Mouse (Mus musculus) midbrain, embryonic 13.5 days (tissue): ENCODE measurements around the gene Gimap8. TPM values are rescaled to one million over a fixed set of nuclear protein-coding genes. Genes with fewer than 3 reads are reported as not detected.

Experiments
- ATAC-seq: fragments of 200-750 bp; cut with Nextera tagmentation; 2 replicates; pipeline ENCODE4 v1.8.0; 2017; ENCODE audit warnings: mild to moderate bottlenecking, moderate TSS enrichment, moderate library complexity
- H3K27ac ChIP-seq: fragments of 300-500 bp; sonication (generic); 2 replicates; pipeline ENCODE4 v1.5.1; 2015; ENCODE audit warnings: inconsistent platforms, mild to moderate bottlenecking, moderate library complexity
- H3K27me3 ChIP-seq: fragments of 300-500 bp; sonication (generic); 2 replicates; pipeline ENCODE4 v1.6.1; 2015; ENCODE audit warnings: mild to moderate bottlenecking, inconsistent platforms
- H3K36me3 ChIP-seq: fragments of 300-500 bp; sonication (generic); 2 replicates; pipeline ENCODE4 v1.6.1; 2015; ENCODE audit warnings: mild to moderate bottlenecking, inconsistent platforms
- H3K4me1 ChIP-seq: fragments of 300-500 bp; sonication (generic); replicated peaks from 2 replicates; pipeline ENCODE4 v1.6.1; 2015; ENCODE audit warnings: inconsistent platforms
- H3K4me2 ChIP-seq: fragments of 300-500 bp; sonication (generic); replicated peaks from 2 replicates; pipeline ENCODE4 v1.6.1; 2015; ENCODE audit warnings: moderate library complexity, mild to moderate bottlenecking, inconsistent platforms
- H3K4me3 ChIP-seq: fragments of 300-500 bp; sonication (generic); replicated peaks from 2 replicates; pipeline ENCODE4 v1.5.1; 2015; ENCODE audit warnings: mild to moderate bottlenecking, inconsistent platforms
- H3K9ac ChIP-seq: fragments of 300-500 bp; sonication (generic); replicated peaks from 2 replicates; pipeline ENCODE4 v1.6.1; 2015; ENCODE audit warnings: mild to moderate bottlenecking, inconsistent platforms
- H3K9me3 ChIP-seq: fragments of 300-500 bp; sonication (generic); 2 replicates; pipeline ENCODE4 v1.6.1; 2016; ENCODE audit warnings: mild to moderate bottlenecking, inconsistent platforms
- WGBS: fragments of 180-500 bp; shearing (Covaris S2); methylation state at CpG from one replicate; pipeline ENCODE4 v1.1.7; 2015; 5-methylcytosine and 5-hydroxymethylcytosine counted together
- polyA plus RNA-seq: library from polyadenylated mRNA; unstranded; fragments of >200 nt; fragmentation: Nextera tagmentation; extraction: Ambion mirVana; gene quantifications from 2 replicates; pipeline ENCODE4 v1.2.1, GENCODE M21; 2015

Gene Gimap8
- polyA plus RNA-seq, 1 experiment from 2014 or later, result 0.46 TPM

DNA sequence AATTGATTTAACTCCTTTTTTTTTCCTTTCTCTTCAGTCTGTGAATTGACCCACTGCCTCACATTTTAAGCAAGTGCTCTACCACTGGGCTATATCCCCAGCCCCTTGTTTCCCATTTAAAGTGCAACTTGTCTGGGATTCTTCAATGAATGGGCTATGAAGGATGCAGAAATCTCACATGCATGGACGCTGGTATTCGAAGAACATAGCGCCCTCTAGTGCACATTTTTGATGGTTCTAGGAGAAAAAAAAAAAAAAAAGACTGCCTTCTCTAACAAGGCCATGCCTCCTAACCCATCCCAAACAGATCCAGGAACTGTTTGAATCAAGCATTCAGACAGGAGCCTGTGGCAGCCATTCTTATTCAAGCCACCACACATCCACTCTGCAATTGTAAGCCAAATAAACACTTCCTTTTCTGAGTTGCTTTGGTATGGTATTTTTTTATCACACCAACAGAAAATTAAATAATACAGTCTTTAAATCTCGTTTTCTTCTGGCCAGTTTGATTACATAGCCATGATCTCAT lies 4.2 kb upstream of the Gimap8 start:
- no peak overlapping the region for H3K27ac ChIP-seq

DNA sequence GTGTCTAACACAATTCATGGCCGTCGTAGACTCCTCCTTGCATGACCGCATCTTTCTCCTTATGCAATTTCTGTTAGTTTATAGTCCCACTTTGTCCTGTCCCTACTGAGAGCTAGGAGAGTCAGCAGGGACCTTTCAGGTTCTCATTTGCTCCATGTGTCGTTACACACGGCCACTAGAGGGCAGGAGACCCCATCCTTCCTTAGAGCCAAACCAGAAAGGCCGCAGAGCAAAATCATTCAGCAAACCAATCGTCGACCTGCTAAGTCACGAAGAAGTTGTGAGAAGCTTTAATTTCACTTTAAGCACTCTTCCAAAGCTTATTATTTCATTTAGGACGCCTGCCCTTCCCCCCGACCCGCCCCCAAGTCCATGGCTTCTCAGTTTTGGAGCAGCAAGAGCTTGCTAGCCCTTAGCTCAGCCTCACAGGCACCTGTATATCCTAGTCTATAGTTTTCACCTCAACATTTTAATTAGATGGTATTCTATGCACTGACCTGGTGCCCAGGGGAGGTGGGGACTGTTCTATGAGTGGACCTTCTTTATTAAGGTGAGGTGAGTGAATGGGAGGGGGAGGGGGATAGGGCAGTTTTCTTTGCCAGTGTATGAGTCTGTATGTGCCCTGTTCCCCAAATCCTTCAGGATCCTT lies 1.2 kb upstream of the Gimap8 start:
- H3K27ac ChIP-seq, result no peak overlapping the region
- H3K36me3 ChIP-seq, result no peaks in the 10 kb centered on the region
- H3K4me2 ChIP-seq, result no peak overlapping the region
- no peaks in the 10 kb centered on the region for H3K9me3 ChIP-seq
- WGBS, result 13% methylated on average over 12 of the region's 12 CpGs
- H3K9ac ChIP-seq, result no peak overlapping the region
- no peaks in the 10 kb centered on the region for H3K4me1 ChIP-seq
- no peak overlapping the region for H3K4me3 ChIP-seq
- no peaks in the 10 kb centered on the region for H3K27me3 ChIP-seq
- ATAC-seq, result peak; percentile 20; the same call in 1 of the 2 replicates

More for the DNA sequence above, 4.2 kb upstream of the Gimap8 start:
- Histone ChIP-seq H3K4me3 (no peak overlapping the region), H3K36me3 (no peaks in the 10 kb centered on the region), H3K27me3 (no peaks in the 10 kb centered on the region), H3K9me3 (no peaks in the 10 kb centered on the region), H3K4me2 (no peak overlapping the region), H3K9ac (no peak overlapping the region), H3K4me1 (no peaks in the 10 kb centered on the region)
- 22% methylated on average over 4 of the region's 4 CpGs for WGBS
- ATAC-seq, result peak; percentile 60; the same call in 1 of the 2 replicates

DNA sequence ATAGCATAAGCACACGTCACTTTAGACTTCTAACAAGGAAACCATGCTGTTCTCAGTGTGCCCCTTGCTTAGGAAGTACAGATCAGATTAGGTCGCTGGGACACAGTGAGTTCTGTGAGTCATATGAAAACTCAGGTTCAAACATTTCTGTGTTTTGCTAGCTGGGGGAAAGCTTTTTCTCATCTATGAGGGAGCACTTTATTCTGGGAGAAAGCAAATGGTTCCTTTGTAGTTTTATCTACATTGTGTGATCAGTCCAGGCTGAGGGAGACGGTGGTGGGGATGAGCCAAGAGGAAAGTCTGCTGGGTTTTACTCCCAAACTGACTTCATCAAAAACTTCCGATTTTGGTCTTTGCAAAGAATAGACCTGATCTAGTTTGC lies 734 bp upstream of the Gimap8 start:
- Histone ChIP-seq H3K27me3 (no peaks in the 10 kb centered on the region), H3K4me3 (no peak overlapping the region), H3K4me1 (no peaks in the 10 kb centered on the region), H3K27ac (no peak overlapping the region), H3K9ac (no peak overlapping the region), H3K9me3 (no peaks in the 10 kb centered on the region), H3K4me2 (no peak overlapping the region), H3K36me3 (no peaks in the 10 kb centered on the region)
- no peak for ATAC-seq
- WGBS, result 85% methylated on average over 4 of the region's 4 CpGs

DNA sequence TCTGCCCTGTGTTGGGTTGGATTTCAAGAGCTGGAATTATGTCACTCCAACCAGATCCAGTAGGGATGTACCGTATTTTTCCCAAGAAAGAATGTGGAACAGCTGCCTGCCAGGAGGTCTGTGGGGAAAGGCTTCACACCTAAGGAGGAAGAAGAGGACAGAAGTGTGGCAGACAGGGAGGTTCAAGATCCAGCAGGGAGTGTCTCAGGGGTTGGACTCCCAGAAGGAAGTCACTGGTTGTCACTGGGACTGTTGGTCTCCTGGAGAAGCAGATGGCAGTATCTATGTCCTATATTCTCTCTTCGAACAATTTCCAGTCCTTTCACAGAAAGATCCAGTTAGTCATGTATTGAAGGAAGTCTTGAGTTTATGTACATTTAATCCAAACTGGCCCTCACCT lies 577 bp downstream of the Gimap8 start:
- H3K4me2 ChIP-seq, result no peak overlapping the region
- H3K36me3 ChIP-seq, result no peaks in the 10 kb centered on the region
- no peaks in the 10 kb centered on the region for H3K9me3 ChIP-seq
- H3K4me1 ChIP-seq, result no peaks in the 10 kb centered on the region
- no peak for ATAC-seq
- H3K27ac ChIP-seq, result no peak overlapping the region
- no peaks in the 10 kb centered on the region for H3K27me3 ChIP-seq
- WGBS, result 85% methylated on average over 2 of the region's 2 CpGs
- H3K4me3 ChIP-seq, result no peak overlapping the region
- no peak overlapping the region for H3K9ac ChIP-seq

DNA sequence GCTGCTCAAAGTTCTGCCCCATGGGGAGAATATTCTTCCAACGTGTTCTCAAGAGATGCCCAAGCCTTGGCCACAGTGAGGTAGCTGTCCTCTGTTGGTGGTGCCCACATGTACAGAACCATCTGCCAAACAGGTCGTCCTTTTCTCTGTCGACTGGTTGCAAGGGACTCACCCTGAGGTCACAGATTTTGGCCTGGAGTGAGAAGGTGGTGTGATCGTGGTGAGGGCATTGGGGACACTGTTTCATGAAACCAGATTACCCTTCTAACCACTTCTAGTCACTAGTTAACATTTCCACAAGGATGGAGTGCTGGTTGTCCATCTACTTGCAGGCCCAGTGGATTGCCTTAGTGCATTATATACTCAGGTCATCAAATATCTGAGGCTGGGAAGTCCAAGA lies 1.7 kb downstream of the Gimap8 start:
- 89% methylated on average over 4 of the region's 4 CpGs for WGBS
- H3K9ac ChIP-seq, result no peak overlapping the region
- ATAC-seq, result no peak
- no peak overlapping the region for H3K4me2 ChIP-seq
- no peak overlapping the region for H3K27ac ChIP-seq
- H3K9me3 ChIP-seq, result no peaks in the 10 kb centered on the region
- H3K27me3 ChIP-seq, result no peaks in the 10 kb centered on the region
- no peak overlapping the region for H3K4me3 ChIP-seq
- no peaks in the 10 kb centered on the region for H3K4me1 ChIP-seq
- H3K36me3 ChIP-seq, result no peaks in the 10 kb centered on the region

DNA sequence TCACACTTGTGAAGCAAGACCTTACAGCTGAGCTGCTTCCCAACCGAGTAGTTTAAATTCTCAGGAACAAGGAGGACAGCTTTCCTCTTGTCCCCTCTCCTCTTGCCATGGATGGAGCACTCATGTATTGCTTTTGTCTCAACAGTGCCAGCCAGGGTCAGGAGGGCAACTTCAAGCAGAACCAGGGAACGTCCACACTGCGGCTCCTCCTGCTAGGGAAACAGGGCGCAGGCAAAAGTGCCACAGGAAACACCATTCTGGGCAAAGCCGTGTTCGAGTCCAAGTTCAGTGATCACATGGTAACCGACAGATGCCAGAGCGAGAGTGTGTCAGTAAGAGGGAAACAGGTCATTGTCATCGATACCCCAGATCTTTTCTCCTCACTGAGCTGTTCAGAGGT lies 3.0 kb downstream of the Gimap8 start:
- 90% methylated on average over 9 of the region's 9 CpGs for WGBS
- H3K4me2 ChIP-seq, result no peak overlapping the region
- H3K4me1 ChIP-seq, result no peaks in the 10 kb centered on the region
- no peak for ATAC-seq
- no peaks in the 10 kb centered on the region for H3K9me3 ChIP-seq
- H3K27ac ChIP-seq, result no peak overlapping the region
- no peak overlapping the region for H3K9ac ChIP-seq
- no peaks in the 10 kb centered on the region for H3K36me3 ChIP-seq
- no peaks in the 10 kb centered on the region for H3K27me3 ChIP-seq
- no peak overlapping the region for H3K4me3 ChIP-seq

DNA sequence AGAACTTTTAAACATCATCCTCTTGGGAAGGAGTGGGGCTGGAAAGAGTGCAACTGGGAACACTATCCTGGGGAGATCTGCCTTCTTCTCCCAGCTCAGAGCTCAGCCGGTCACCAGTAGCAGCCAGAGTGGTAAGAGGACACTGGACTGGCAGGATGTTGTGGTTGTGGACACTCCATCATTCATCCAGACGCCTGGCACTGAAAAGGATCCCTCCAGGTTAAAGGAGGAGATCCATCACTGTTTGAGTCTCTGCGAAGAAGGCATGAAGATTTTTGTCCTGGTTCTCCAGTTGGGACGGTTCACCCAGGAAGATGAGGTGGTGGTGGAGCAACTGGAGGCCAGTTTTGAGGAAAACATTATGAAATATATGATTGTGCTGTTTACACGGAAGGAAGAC lies 11.7 kb downstream of the Gimap8 start:
- no peak for ATAC-seq
- H3K27ac ChIP-seq, result no peak overlapping the region
- no peaks in the 10 kb centered on the region for H3K4me1 ChIP-seq
- no peak overlapping the region for H3K4me2 ChIP-seq
- H3K9me3 ChIP-seq, result no peaks in the 10 kb centered on the region
- no peaks in the 10 kb centered on the region for H3K36me3 ChIP-seq
- no peak overlapping the region for H3K4me3 ChIP-seq
- no peaks in the 10 kb centered on the region for H3K27me3 ChIP-seq
- no peak overlapping the region for H3K9ac ChIP-seq
- 86% methylated on average over 5 of the region's 5 CpGs for WGBS

DNA sequence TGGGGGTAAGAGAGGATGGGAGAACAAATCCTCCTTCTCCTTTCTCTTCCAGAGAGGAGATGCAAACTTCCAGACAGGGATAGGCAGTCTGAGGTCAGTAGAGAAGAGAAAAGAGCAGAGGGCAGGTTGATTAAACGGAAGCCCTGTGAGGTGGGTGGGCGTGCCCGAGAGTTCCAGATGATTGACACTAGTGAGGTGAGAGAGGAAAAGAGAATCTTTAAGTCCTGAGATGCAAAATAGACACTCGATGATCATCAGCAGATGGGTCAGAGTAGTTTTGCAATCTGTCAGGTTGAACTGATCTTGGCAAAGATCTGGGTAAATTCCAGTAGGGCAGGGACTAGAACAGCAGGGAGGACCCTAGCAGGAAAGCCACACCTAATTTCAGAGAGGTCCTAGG lies 17.7 kb downstream of the Gimap8 start:
- H3K9ac ChIP-seq, result no peak overlapping the region
- H3K27me3 ChIP-seq, result no peaks in the 10 kb centered on the region
- no peak overlapping the region for H3K27ac ChIP-seq
- no peaks in the 10 kb centered on the region for H3K9me3 ChIP-seq
- no peaks in the 10 kb centered on the region for H3K36me3 ChIP-seq
- no peaks in the 10 kb centered on the region for H3K4me1 ChIP-seq
- 86% methylated on average over 4 of the region's 4 CpGs for WGBS
- H3K4me2 ChIP-seq, result no peak overlapping the region
- no peak for ATAC-seq
- H3K4me3 ChIP-seq, result no peak overlapping the region

DNA sequence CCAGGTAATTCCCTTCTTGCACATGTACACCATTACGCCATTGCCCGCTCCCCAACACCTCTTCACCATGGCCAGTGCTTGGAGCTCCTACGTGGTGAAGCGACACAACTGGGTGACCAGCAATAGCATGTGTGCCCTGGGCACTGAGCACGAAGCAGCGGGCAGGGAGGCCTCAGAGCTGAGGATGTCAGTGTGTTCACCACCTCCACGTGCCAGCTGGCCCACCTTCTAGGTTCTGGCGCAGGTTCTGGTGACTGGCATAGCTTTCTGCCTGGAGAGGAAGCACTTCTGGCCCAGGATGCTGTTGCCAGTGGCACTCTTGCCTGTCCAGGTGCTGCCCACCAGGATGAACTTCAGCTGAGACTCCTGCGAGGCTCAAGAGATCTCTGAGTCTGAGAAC lies 18.4 kb downstream of the Gimap8 start:
- no peak overlapping the region for H3K9ac ChIP-seq
- ATAC-seq, result no peak
- 90% methylated on average over 9 of the region's 9 CpGs for WGBS
- H3K4me2 ChIP-seq, result no peak overlapping the region
- no peaks in the 10 kb centered on the region for H3K27me3 ChIP-seq
- H3K27ac ChIP-seq, result no peak overlapping the region
- no peaks in the 10 kb centered on the region for H3K4me1 ChIP-seq
- H3K4me3 ChIP-seq, result no peak overlapping the region
- H3K36me3 ChIP-seq, result no peaks in the 10 kb centered on the region
- no peaks in the 10 kb centered on the region for H3K9me3 ChIP-seq

DNA sequence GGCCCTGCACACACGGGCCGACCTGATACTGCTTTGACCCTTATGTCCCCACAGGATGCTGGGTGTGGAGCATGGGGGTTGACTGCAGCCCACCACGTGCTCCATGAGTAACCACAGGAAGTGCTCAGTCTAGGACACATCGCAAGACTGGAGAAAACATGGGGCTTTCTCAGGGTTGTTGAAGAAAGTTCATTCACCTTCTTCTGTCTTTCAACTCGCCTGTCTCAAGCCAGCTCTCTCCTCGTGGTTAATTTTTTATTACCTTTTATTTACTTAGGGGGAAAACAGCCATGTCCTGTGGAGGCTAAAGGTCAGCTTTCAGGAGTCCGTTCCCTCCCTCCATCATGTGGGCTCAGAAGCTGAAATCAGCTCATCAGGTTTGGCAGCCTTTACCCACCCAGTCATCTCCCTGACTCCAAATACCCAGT lies 19.1 kb downstream of the Gimap8 start:
- WGBS, result 73% methylated on average over 7 of the region's 7 CpGs
- Histone ChIP-seq H3K27ac (no peak overlapping the region), H3K9me3 (no peaks in the 10 kb centered on the region), H3K4me2 (no peak overlapping the region), H3K9ac (no peak overlapping the region), H3K4me3 (no peak overlapping the region), H3K27me3 (no peaks in the 10 kb centered on the region), H3K4me1 (no peaks in the 10 kb centered on the region), H3K36me3 (no peaks in the 10 kb centered on the region)
- ATAC-seq, result no peak

DNA sequence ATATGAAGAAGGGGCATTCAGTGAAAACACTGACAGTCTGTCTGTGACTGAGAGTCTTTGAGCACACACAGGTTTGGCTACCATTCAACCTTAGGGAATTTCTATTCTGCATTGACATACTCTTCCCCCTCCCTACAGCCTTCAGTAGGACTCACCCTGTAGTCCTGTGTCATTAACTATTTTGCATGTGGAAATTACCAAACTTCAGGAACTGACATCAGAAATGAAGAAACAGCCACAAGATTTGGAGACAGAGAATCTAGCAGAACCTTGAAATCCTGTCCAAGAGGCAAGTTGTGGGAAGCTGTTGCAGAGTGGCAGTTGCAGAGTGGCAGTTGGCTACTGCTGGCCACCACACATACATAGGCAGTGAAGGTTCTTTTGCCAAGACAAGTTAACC lies 21.0 kb downstream of the Gimap8 start:
- Histone ChIP-seq H3K27ac (no peak overlapping the region), H3K4me3 (no peak overlapping the region), H3K4me1 (no peaks in the 10 kb centered on the region), H3K27me3 (no peaks in the 10 kb centered on the region), H3K9me3 (no peaks in the 10 kb centered on the region), H3K36me3 (no peaks in the 10 kb centered on the region), H3K9ac (no peak overlapping the region), H3K4me2 (no peak overlapping the region)
- no peak for ATAC-seq

DNA sequence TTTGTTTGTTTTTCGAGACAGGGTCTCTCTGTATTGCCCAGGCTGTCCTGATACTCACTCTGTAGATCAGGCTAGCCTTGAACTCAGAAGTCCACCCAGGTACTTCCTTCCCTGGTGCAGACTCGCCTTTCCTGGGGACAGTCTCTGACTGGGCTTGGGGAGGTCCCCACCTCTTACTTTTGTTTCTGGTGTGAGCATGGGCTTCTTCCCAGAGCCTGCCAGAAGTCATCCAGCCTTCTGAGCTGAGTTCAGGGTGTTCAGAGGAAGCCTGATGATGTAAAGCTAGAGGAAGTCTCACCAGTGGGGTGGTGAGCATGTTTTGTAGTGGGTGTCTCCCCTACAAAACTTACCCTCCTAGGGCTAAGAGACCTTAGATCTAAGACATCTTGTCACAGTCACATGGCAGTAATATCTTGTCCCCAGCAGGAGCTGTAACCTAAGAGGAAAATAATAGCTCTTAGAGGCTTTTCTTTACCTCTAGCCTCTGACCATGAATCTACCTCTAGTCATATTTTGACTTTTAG lies 22.5 kb downstream of the Gimap8 start:
- WGBS, result 66% methylated on average over 2 of the region's 2 CpGs
- H3K36me3 ChIP-seq, result no peaks in the 10 kb centered on the region
- no peaks in the 10 kb centered on the region for H3K27me3 ChIP-seq
- H3K9me3 ChIP-seq, result no peaks in the 10 kb centered on the region
- H3K4me1 ChIP-seq, result no peaks in the 10 kb centered on the region
- no peak overlapping the region for H3K4me3 ChIP-seq
- H3K9ac ChIP-seq, result no peak overlapping the region
- H3K27ac ChIP-seq, result no peak overlapping the region
- no peak for ATAC-seq
- H3K4me2 ChIP-seq, result no peak overlapping the region
